Mouse (Mus musculus) liver, adult 2 months (tissue): ENCODE results near the gene Mrpl54. TPM values are rescaled to one million over a fixed set of nuclear protein-coding genes. Genes with fewer than 3 reads are reported as not detected.
A peak's percentile ranks its signal among the peaks of the same experiment; 100 is the strongest.
"Not testable (repeated sequence)": the region's sequence is repeated elsewhere in the genome, so short reads cannot be mapped to it uniquely, and the experiment has no call there.

Experiments used
- DNase-seq: peaks from one replicate; pipeline ENCODE4 v3.0.0-alpha.2; 2011; ENCODE audit warnings: low read depth, low spot score; ENCODE audit errors: extremely low read depth
- H3K27ac ChIP-seq: fragments of 200-500 bp; replicated peaks from 2 replicates; pipeline ENCODE4 v1.5.1; 2012; ENCODE audit warnings: low read depth, mild to moderate bottlenecking, control low read depth, inconsistent platforms, low read length; ENCODE audit not compliant: insufficient read depth
- H3K27me3 ChIP-seq: fragments of 200-500 bp; 2 replicates; pipeline ENCODE4 v1.6.1; 2012; ENCODE audit warnings: mild to moderate bottlenecking, moderate library complexity, low read length, inconsistent platforms; ENCODE audit not compliant: control insufficient read depth, insufficient read depth
- H3K36me3 ChIP-seq: fragments of 200-500 bp; 2 replicates; pipeline ENCODE4 v1.6.1; 2012; ENCODE audit warnings: low read length, inconsistent platforms; ENCODE audit not compliant: control insufficient read depth, insufficient read depth
- H3K4me1 ChIP-seq: fragments of 200-500 bp; 2 replicates; pipeline ENCODE4 v1.6.1; 2011; ENCODE audit warnings: low read length; ENCODE audit not compliant: control insufficient read depth, insufficient read depth
- H3K4me3 ChIP-seq: fragments of 200-500 bp; 2 replicates; pipeline ENCODE4 v1.5.1; 2011; ENCODE audit warnings: low read depth, mild to moderate bottlenecking, control low read depth, low read length, moderate library complexity; ENCODE audit not compliant: insufficient read depth
- H3K79me2 ChIP-seq: fragments of 200-500 bp; 2 replicates; pipeline ENCODE4 v1.6.1; 2012; ENCODE audit warnings: inconsistent platforms, mild to moderate bottlenecking, low read length, moderate library complexity; ENCODE audit not compliant: control insufficient read depth, insufficient read depth
- H3K9ac ChIP-seq: fragments of 200-500 bp; 2 replicates; pipeline ENCODE4 v1.6.1; 2012; ENCODE audit warnings: low read depth, mild to moderate bottlenecking, control low read depth, inconsistent platforms, low read length
- CTCF ChIP-seq: fragments of 200-500 bp; IDR thresholded peaks from 2 replicates; pipeline ENCODE4 v1.5.1; 2011; ENCODE audit warnings: low read depth, low read length, control low read depth
- POLR2A ChIP-seq: fragments of 200-500 bp; IDR thresholded peaks from 2 replicates; pipeline ENCODE4 v1.6.1; 2011; ENCODE audit warnings: low read length, control low read depth; ENCODE audit not compliant: insufficient read depth; ENCODE audit errors: extremely low read depth
- WGBS: fragments of 180-500 bp; shearing (Covaris S2); methylation state at CpG from one replicate; pipeline ENCODE4 v1.1.7; 2018; 5-methylcytosine and 5-hydroxymethylcytosine counted together
- polyA plus RNA-seq: library from polyadenylated mRNA; depleted of rRNA; stranded (reverse); fragments of >200 nt; gene quantifications from 2 replicates; pipeline ENCODE4 v1.2.3, GENCODE M21; 2012; rRNA removed
- total RNA-seq: library from RNA; depleted of rRNA; stranded (reverse); fragments of >200 nt; gene quantifications from 2 replicates; pipeline ENCODE4 v1.2.3, GENCODE M21; 2014; rRNA removed

The Mrpl54 gene
- total and polyA plus RNA-seq, 2 experiments: 65.9 to 66.6 TPM

DNA sequence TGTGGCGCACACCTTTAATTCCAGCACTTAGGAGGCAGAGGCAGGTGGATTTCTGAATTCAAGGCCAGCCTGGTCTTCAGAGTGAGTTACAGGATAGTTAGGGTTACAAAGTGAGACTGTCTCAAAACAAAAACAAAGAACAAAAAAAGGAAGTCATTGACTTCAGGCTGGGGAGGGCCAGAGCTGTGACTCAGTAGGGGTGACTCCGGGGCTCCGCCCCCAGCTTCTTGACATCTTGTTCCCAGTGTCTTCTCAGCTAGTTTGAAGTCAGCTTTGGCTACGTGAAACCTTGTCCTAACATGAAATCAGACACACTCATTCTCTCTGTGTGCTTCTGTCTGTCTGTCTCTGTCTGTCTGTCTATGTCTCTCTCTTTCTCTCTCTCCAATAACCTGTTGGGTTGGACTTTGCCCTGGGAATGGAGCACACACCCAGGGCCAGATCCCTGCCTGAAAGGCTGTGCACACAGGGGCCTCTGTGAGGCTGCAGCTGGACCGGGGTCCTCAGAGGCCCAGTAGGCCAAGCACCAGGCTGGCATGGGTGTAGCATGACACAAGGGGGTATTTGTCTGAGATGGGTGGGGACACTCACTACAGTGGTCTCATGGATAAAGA, 45.2 kb downstream of the Mrpl54 start:
- no peaks in the 10 kb centered on the region for H3K36me3 ChIP-seq
- H3K27ac ChIP-seq: no peak overlapping the region
- H3K4me3 ChIP-seq: no peak overlapping the region
- WGBS: 78% methylated on average over 5 of the region's 5 CpGs
- no peaks in the 10 kb centered on the region for H3K27me3 ChIP-seq
- no peak for TF ChIP-seq CTCF
- TF ChIP-seq POLR2A: no peak
- no peak for DNase-seq
- H3K9ac ChIP-seq: no peak overlapping the region
- H3K4me1 ChIP-seq: no peaks in the 10 kb centered on the region
- H3K79me2 ChIP-seq: no peaks in the 10 kb centered on the region

DNA sequence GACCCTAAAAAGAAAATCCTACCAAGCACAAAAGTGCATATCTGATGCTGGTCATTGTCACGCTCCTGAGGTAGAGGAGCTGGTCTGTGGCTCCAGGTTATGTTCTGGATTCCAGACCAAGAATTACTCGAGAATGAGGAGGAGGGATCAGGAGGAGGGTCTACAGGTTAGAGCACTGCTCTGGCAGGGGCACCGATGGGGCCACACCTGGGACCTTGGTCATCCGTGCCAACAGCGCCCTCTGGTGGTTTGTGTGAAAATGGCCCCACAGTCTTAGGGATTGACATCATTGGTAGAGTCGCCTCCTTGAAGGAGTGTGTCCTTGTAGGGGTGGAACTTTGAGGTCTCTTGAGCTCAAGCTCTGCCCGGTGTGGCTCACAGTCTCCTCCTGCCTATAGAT, 48.8 kb downstream of the Mrpl54 start:
- peak; percentile 24 for DNase-seq
- no peak for TF ChIP-seq POLR2A
- peak; percentile 87 for TF ChIP-seq CTCF
- H3K4me3 ChIP-seq: no peak overlapping the region
- no peak overlapping the region for H3K27ac ChIP-seq
- WGBS: 25% methylated on average over 7 of the region's 7 CpGs
- H3K4me1 ChIP-seq: no peaks in the 10 kb centered on the region
- no peaks in the 10 kb centered on the region for H3K27me3 ChIP-seq
- H3K36me3 ChIP-seq: no peaks in the 10 kb centered on the region
- no peak overlapping the region for H3K9ac ChIP-seq
- H3K79me2 ChIP-seq: no peaks in the 10 kb centered on the region

DNA sequence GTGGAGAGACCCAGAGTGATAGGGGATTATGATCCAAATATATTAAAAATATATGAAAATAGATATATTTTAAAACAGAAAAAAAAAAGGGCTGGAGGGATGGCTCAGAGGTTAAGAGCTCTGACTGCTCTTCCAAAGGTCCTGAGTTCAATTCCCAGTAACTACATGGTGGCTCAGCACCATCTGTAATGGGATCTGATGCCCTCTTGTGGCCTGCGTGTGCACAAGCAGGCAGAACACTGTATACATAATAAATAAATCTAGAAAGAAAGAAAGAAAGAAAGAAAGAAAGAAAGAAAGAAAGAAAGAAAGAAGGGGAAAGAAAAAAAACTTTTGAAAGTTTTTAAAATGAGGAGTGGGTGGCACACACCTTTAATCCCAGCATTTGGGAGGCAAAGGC, 49.5 kb downstream of the Mrpl54 start:
- not testable (repeated sequence) for H3K79me2 ChIP-seq, H3K36me3 ChIP-seq, H3K4me3 ChIP-seq, H3K4me1 ChIP-seq, H3K27me3 ChIP-seq, H3K9ac ChIP-seq, H3K27ac ChIP-seq
- WGBS: 7% methylated on average over 1 of the region's 1 CpGs
- peak; percentile 65; the same call in 1 of the 2 replicates for TF ChIP-seq CTCF
- peak; percentile 17 for DNase-seq

DNA sequence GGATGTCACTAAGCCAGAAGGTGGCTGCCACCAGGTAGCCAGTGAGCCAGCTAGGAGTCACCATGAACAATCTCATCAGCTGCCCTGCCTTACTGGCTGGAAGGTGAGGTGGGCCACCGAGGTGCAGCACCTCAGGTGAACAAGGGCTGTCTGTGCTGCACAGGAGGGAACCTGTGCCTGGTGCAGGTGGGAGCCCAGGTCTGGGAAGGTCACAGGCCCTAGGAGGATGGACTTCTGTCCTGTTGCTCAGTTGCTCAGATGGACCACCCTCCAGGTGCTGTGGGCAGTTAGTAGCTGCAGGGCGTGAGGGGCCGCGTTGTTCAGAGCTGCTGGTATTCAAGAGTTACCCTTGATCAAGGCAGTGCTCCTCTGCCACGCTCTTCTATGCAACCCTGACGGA, 49.9 kb downstream of the Mrpl54 start:
- Histone ChIP-seq H3K27ac (no peak overlapping the region), H3K36me3 (no peaks in the 10 kb centered on the region), H3K4me1 (no peaks in the 10 kb centered on the region), H3K4me3 (no peak overlapping the region), H3K27me3 (no peaks in the 10 kb centered on the region), H3K9ac (no peak overlapping the region), H3K79me2 (no peaks in the 10 kb centered on the region)
- 84% methylated on average over 6 of the region's 6 CpGs for WGBS
- TF ChIP-seq POLR2A (no peak), CTCF (no peak)
- no peak for DNase-seq

DNA sequence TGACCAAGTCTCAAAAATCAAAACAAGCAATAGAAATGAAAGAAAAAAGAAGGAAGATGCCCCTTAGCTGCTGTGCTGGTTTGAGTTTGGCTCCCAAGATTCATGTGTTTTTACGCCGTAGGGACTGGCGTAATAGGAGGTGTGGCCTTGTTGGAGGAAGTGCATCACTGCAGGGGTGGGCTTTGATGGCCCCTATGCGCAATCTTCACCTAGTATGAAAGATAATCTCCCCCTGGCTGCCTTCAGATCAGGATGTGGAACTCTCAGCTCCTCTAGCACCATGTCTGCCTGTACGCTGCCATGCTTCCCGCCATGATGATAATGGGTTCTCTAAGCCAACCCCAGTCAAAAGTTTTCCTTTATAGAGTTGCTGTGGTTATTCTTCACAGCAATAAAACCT, 50.5 kb downstream of the Mrpl54 start:
- no peaks in the 10 kb centered on the region for H3K4me1 ChIP-seq
- no peak for DNase-seq
- H3K4me3 ChIP-seq: no peak overlapping the region
- H3K79me2 ChIP-seq: no peaks in the 10 kb centered on the region
- no peaks in the 10 kb centered on the region for H3K27me3 ChIP-seq
- no peaks in the 10 kb centered on the region for H3K36me3 ChIP-seq
- 86% methylated on average over 6 of the region's 6 CpGs for WGBS
- no peak overlapping the region for H3K9ac ChIP-seq
- TF ChIP-seq CTCF (no peak), POLR2A (no peak)
- no peak overlapping the region for H3K27ac ChIP-seq

Other genes starting within 250 kb of the Mrpl54 start
Only the 30 nearest of the 33 such genes appear.
- 43.9 and 53.8 TPM in 2 replicates for gene Sgta, start 206.8 kb downstream of the Mrpl54 start, total RNA-seq
- 136 and 146 TPM in 2 replicates for gene Sgta, start 206.8 kb downstream of the Mrpl54 start, polyA plus RNA-seq
- gene Thop1, start 196.9 kb downstream of the Mrpl54 start, total RNA-seq: 7.4 and 9.3 TPM in 2 replicates
- 12.0 and 13.1 TPM in 2 replicates for gene Thop1, start 196.9 kb downstream of the Mrpl54 start, polyA plus RNA-seq
- 190 and 205 TPM in 2 replicates for gene Creb3l3, start 168.1 kb downstream of the Mrpl54 start, total RNA-seq
- 287 and 308 TPM in 2 replicates for gene Creb3l3, start 168.1 kb downstream of the Mrpl54 start, polyA plus RNA-seq
- gene Map2k2, start 161.0 kb downstream of the Mrpl54 start, total RNA-seq: 46.6 and 61.1 TPM in 2 replicates
- gene Map2k2, start 161.0 kb downstream of the Mrpl54 start, polyA plus RNA-seq: 192 and 231 TPM in 2 replicates
- 10.0 and 14.2 TPM in 2 replicates for gene Zbtb7a, start 131.7 kb downstream of the Mrpl54 start, total RNA-seq
- gene Zbtb7a, start 131.7 kb downstream of the Mrpl54 start, polyA plus RNA-seq: 28.6 and 34.0 TPM in 2 replicates
- 8.9 and 10.1 TPM in 2 replicates for gene Pias4, start 99.0 kb downstream of the Mrpl54 start, total RNA-seq
- 17.8 and 22.7 TPM in 2 replicates for gene Pias4, start 99.0 kb downstream of the Mrpl54 start, polyA plus RNA-seq
- gene Eef2, start 90.3 kb downstream of the Mrpl54 start, total RNA-seq: 812 and 946 TPM in 2 replicates
- gene Eef2, start 90.3 kb downstream of the Mrpl54 start, polyA plus RNA-seq: 1,151 and 1,204 TPM in 2 replicates
- gene Dapk3, start 83.9 kb downstream of the Mrpl54 start, total RNA-seq: 14.1 and 16.0 TPM in 2 replicates
- gene Dapk3, start 83.9 kb downstream of the Mrpl54 start, polyA plus RNA-seq: 42.5 and 44.2 TPM in 2 replicates
- gene 4930442H23Rik, start 83.1 kb downstream of the Mrpl54 start, total RNA-seq: not detected in 2 replicates
- not detected in 2 replicates for gene 4930442H23Rik, start 83.1 kb downstream of the Mrpl54 start, polyA plus RNA-seq
- 0.09 TPM in 1 of 2 replicates, not detected in the other for gene Nmrk2, start 64.9 kb downstream of the Mrpl54 start, total RNA-seq
- not detected in 2 replicates for gene Nmrk2, start 64.9 kb downstream of the Mrpl54 start, polyA plus RNA-seq
- gene Atcay, start 36.1 kb downstream of the Mrpl54 start, total RNA-seq: 0.07 TPM in 1 of 2 replicates, not detected in the other
- gene Atcay, start 36.1 kb downstream of the Mrpl54 start, polyA plus RNA-seq: not detected in 2 replicates
- 0.27 and 0.74 TPM in 2 replicates for gene Zfr2, start 33.8 kb downstream of the Mrpl54 start, total RNA-seq
- gene Zfr2, start 33.8 kb downstream of the Mrpl54 start, polyA plus RNA-seq: 0.15 and 1.6 TPM in 2 replicates
- gene Matk, start 14.0 kb downstream of the Mrpl54 start, total RNA-seq: 0.60 and 0.65 TPM in 2 replicates
- gene Matk, start 14.0 kb downstream of the Mrpl54 start, polyA plus RNA-seq: 0.27 and 0.43 TPM in 2 replicates
- gene Apba3, start within 50 bp of the Mrpl54 start, total RNA-seq: 30.5 and 44.1 TPM in 2 replicates
- gene Apba3, start within 50 bp of the Mrpl54 start, polyA plus RNA-seq: 132 and 143 TPM in 2 replicates
- gene Tjp3, start 24.6 kb upstream of the Mrpl54 start, total RNA-seq: 7.6 and 7.7 TPM in 2 replicates
- 24.2 and 32.0 TPM in 2 replicates for gene Tjp3, start 24.6 kb upstream of the Mrpl54 start, polyA plus RNA-seq
- 7.4 and 10.0 TPM in 2 replicates for gene Pip5k1c, start 26.0 kb upstream of the Mrpl54 start, total RNA-seq
- 25.8 and 30.1 TPM in 2 replicates for gene Pip5k1c, start 26.0 kb upstream of the Mrpl54 start, polyA plus RNA-seq
- gene Cactin, start 54.2 kb upstream of the Mrpl54 start, total RNA-seq: 5.0 and 5.7 TPM in 2 replicates
- gene Cactin, start 54.2 kb upstream of the Mrpl54 start, polyA plus RNA-seq: 12.8 and 14.1 TPM in 2 replicates
- gene Tbxa2r, start 61.8 kb upstream of the Mrpl54 start, total RNA-seq: 0.37 and 0.81 TPM in 2 replicates
- 3.8 and 4.0 TPM in 2 replicates for gene Tbxa2r, start 61.8 kb upstream of the Mrpl54 start, polyA plus RNA-seq
- under 0.01 and 0.27 TPM in 2 replicates for gene Gipc3, start 76.3 kb upstream of the Mrpl54 start, total RNA-seq
- 0.51 and 0.57 TPM in 2 replicates for gene Gipc3, start 76.3 kb upstream of the Mrpl54 start, polyA plus RNA-seq
- gene Hmg20b, start 83.5 kb upstream of the Mrpl54 start, total RNA-seq: 9.9 and 10.8 TPM in 2 replicates
- gene Hmg20b, start 83.5 kb upstream of the Mrpl54 start, polyA plus RNA-seq: 48.1 and 54.0 TPM in 2 replicates
- 5.3 and 7.4 TPM in 2 replicates for gene Mfsd12, start 90.6 kb upstream of the Mrpl54 start, total RNA-seq
- 12.8 and 13.4 TPM in 2 replicates for gene Mfsd12, start 90.6 kb upstream of the Mrpl54 start, polyA plus RNA-seq
- 0.47 TPM in 1 of 2 replicates, not detected in the other for gene 4930404N11Rik, start 98.9 kb upstream of the Mrpl54 start, total RNA-seq
- 0.12 and 0.37 TPM in 2 replicates for gene 4930404N11Rik, start 98.9 kb upstream of the Mrpl54 start, polyA plus RNA-seq
- gene Fzr1, start 111.6 kb upstream of the Mrpl54 start, total RNA-seq: 6.2 and 8.1 TPM in 2 replicates
- 20.9 and 29.9 TPM in 2 replicates for gene Fzr1, start 111.6 kb upstream of the Mrpl54 start, polyA plus RNA-seq
- 39.7 and 53.8 TPM in 2 replicates for gene Dohh, start 117.5 kb upstream of the Mrpl54 start, total RNA-seq
- 42.6 and 49.7 TPM in 2 replicates for gene Dohh, start 117.5 kb upstream of the Mrpl54 start, polyA plus RNA-seq
- 2.4 TPM in 1 of 2 replicates, not detected in the other for gene Gm48551, start 117.5 kb upstream of the Mrpl54 start, total RNA-seq
- gene Gm48551, start 117.5 kb upstream of the Mrpl54 start, polyA plus RNA-seq: 0.32 and 0.44 TPM in 2 replicates
- 0.40 TPM in 1 of 2 replicates, not detected in the other for gene Gm48552, start 122.1 kb upstream of the Mrpl54 start, total RNA-seq
- 0.26 and 1.4 TPM in 2 replicates for gene Gm48552, start 122.1 kb upstream of the Mrpl54 start, polyA plus RNA-seq
- 1.3 and 1.5 TPM in 2 replicates for gene Smim24, start 126.1 kb upstream of the Mrpl54 start, total RNA-seq
- 2.3 and 4.1 TPM in 2 replicates for gene Smim24, start 126.1 kb upstream of the Mrpl54 start, polyA plus RNA-seq
- gene Nfic, start 188.7 kb upstream of the Mrpl54 start, total RNA-seq: 7.4 and 16.4 TPM in 2 replicates
- gene Nfic, start 188.7 kb upstream of the Mrpl54 start, polyA plus RNA-seq: 32.8 and 56.4 TPM in 2 replicates
- not detected in 2 replicates for gene Celf5, start 215.8 kb upstream of the Mrpl54 start, total RNA-seq
- not detected in 2 replicates for gene Celf5, start 215.8 kb upstream of the Mrpl54 start, polyA plus RNA-seq
- gene Ncln, start 229.5 kb upstream of the Mrpl54 start, total RNA-seq: 31.6 and 48.6 TPM in 2 replicates
- 138 and 159 TPM in 2 replicates for gene Ncln, start 229.5 kb upstream of the Mrpl54 start, polyA plus RNA-seq